Comparison of ENCODE assay signal across 8 mouse cellular contexts in genomic region chr10:78463769-78464167, GRCm38 (mm10). TPM values are rescaled to one million over a fixed set of nuclear protein-coding genes. Genes with fewer than 3 reads are reported as not detected.
A peak's percentile ranks its signal among the peaks of the same experiment; 100 is the strongest.
DNase-seq lines count a peak whose midpoint lies in the region; ATAC-seq and TF ChIP-seq lines count a peak whose summit lies in the region.

No protein-coding gene starts in this region.

- H3K4me3 ChIP-seq in lung, postnatal 0 days (ENCODE audit: low read depth, low read length) = peak overlapping the region; percentile 56
- H3K4me3 ChIP-seq in forebrain, embryonic 12.5 days (replicated peaks) = peak overlapping the region; percentile 67
- H3K4me3 ChIP-seq in limb, embryonic 11.5 days (ENCODE audit: low read depth, low read length) = peak overlapping the region; percentile 57
- peak overlapping the region; percentile 79 for H3K4me3 ChIP-seq in small intestine, adult 2 months (ENCODE audit: low read depth, low read length)

- no peak for TF ChIP-seq CTCF in lung, postnatal 0 days (IDR thresholded peaks at IDR 0.05)
- TF ChIP-seq CTCF in small intestine, adult 2 months (IDR thresholded peaks at IDR 0.05; ENCODE audit: extremely low read depth, insufficient read length, insufficient replicate concordance, low read depth, low read length) = no peak

- H3K36me3 ChIP-seq in lung, postnatal 0 days (ENCODE audit: insufficient read depth, low read length) = no peaks in the 10 kb centered on the region
- no peaks in the 10 kb centered on the region for H3K36me3 ChIP-seq in forebrain, embryonic 12.5 days (replicated peaks)
- H3K36me3 ChIP-seq in limb, embryonic 11.5 days (ENCODE audit: control insufficient read depth, insufficient read depth, low read length) = no peaks in the 10 kb centered on the region
- H3K36me3 ChIP-seq in small intestine, adult 2 months (ENCODE audit: control insufficient read depth, insufficient read depth, low read length) = no peaks in the 10 kb centered on the region

- TF ChIP-seq POLR2A in small intestine, adult 2 months (IDR thresholded peaks at IDR 0.05; ENCODE audit: low read depth, low read length) = no peak

- H3K9me3 ChIP-seq in lung, postnatal 0 days (ENCODE audit: low read length) = no peaks in the 10 kb centered on the region
- H3K9me3 ChIP-seq in forebrain, embryonic 12.5 days = no peaks in the 10 kb centered on the region
- no peaks in the 10 kb centered on the region for H3K9me3 ChIP-seq in limb, embryonic 11.5 days (ENCODE audit: control insufficient read depth, low read length)

- H3K9ac ChIP-seq in lung, postnatal 0 days (replicated peaks; ENCODE audit: low read depth) = no peak overlapping the region; the same call in 1 of the 2 replicates
- H3K9ac ChIP-seq in forebrain, embryonic 12.5 days = no peak overlapping the region
- H3K9ac ChIP-seq in limb, embryonic 11.5 days (ENCODE audit: low read length) = no peak overlapping the region

- H3K27me3 ChIP-seq in lung, postnatal 0 days (replicated peaks; ENCODE audit: insufficient read depth, low read length) = no peaks in the 10 kb centered on the region
- peaks cover 5% of the 10 kb centered on the region; the same call in 1 of the 2 replicates for H3K27me3 ChIP-seq in forebrain, embryonic 12.5 days
- no peaks in the 10 kb centered on the region for H3K27me3 ChIP-seq in limb, embryonic 11.5 days (ENCODE audit: control insufficient read depth, insufficient read depth, low read length)
- no peaks in the 10 kb centered on the region for H3K27me3 ChIP-seq in small intestine, adult 2 months (ENCODE audit: control insufficient read depth, insufficient read depth, low read length)

- no peak overlapping the region for H3K27ac ChIP-seq in lung, postnatal 0 days (ENCODE audit: low read length)
- H3K27ac ChIP-seq in forebrain, embryonic 12.5 days = no peak overlapping the region
- no peak overlapping the region for H3K27ac ChIP-seq in limb, embryonic 11.5 days (replicated peaks; ENCODE audit: low read depth, low read length)
- H3K27ac ChIP-seq in small intestine, adult 2 months (ENCODE audit: insufficient read depth, low read depth, low read length) = peak overlapping the region; percentile 87

- peak overlapping the region; percentile 97 for H3K4me2 ChIP-seq in lung, postnatal 0 days (replicated peaks; ENCODE audit: low read depth, low read length)
- H3K4me2 ChIP-seq in forebrain, embryonic 12.5 days = peak overlapping the region; percentile 99
- H3K4me2 ChIP-seq in limb, embryonic 11.5 days (ENCODE audit: low read depth, severe bottlenecking) = peak overlapping the region; percentile 99

- peaks cover 5% of the 10 kb centered on the region; the same call in 1 of the 2 replicates for H3K4me1 ChIP-seq in lung, postnatal 0 days (ENCODE audit: insufficient read depth, low read depth, low read length)
- peaks cover 9% of the 10 kb centered on the region for H3K4me1 ChIP-seq in forebrain, embryonic 12.5 days
- peaks cover 7% of the 10 kb centered on the region for H3K4me1 ChIP-seq in limb, embryonic 11.5 days (ENCODE audit: control insufficient read depth, insufficient read depth, low read length)
- peaks cover 45% of the 10 kb centered on the region for H3K4me1 ChIP-seq in small intestine, adult 2 months (ENCODE audit: control insufficient read depth, insufficient read depth, insufficient read length, low read length)

- 76% methylated on average over 3 of the region's 3 CpGs for WGBS in lung, postnatal 0 days
- WGBS in forebrain, embryonic 12.5 days = 79% methylated on average over 3 of the region's 3 CpGs
- 83% methylated on average over 3 of the region's 3 CpGs for WGBS in limb, embryonic 11.5 days
- WGBS in small intestine, adult 2 months = 22% methylated on average over 3 of the region's 3 CpGs

- ATAC-seq in lung, postnatal 0 days = no peak
- ATAC-seq in forebrain, embryonic 12.5 days (ENCODE audit: low FRiP score) = no peak
- ATAC-seq in limb, embryonic 11.5 days (ENCODE audit: insufficient number of reproducible peaks, low FRiP score, low TSS enrichment, low read depth) = no peak

- no peak for TF ChIP-seq EP300 in lung, postnatal 0 days (IDR thresholded peaks at IDR 0.05)

- no peak for DNase-seq in lung, postnatal 0 days (ENCODE audit: low spot score)
- no peak for DNase-seq in lung, postnatal 14 days
- no peak for DNase-seq in limb, embryonic 11.5 days (ENCODE audit: low spot score)
- no peak for DNase-seq in spleen, postnatal 14 days (ENCODE audit: low spot score in 2 of 2)
- no peak for DNase-seq in thymus, postnatal 14 days
- no peak for DNase-seq in layer of hippocampus, adult 9-11 months

RNA-seq across cellular contexts. Expression of gene Pdxk, which starts 1.0 kb away (rescaled TPM):
- 4.7 and 4.9 TPM in 2 replicates for polyA plus RNA-seq in lung, postnatal 0 days (2015; fragmentation: Nextera tagmentation; extraction: Ambion mirVana)
- polyA plus RNA-seq in forebrain, embryonic 12.5 days (2016; fragmentation: Nextera tagmentation; extraction: Ambion mirVana) = 9.0 and 10.0 TPM in 2 replicates
- polyA plus RNA-seq in limb, embryonic 11.5 days (2014; fragmentation: Nextera tagmentation; extraction: Ambion mirVana) = 8.3 and 9.2 TPM in 2 replicates
- polyA plus RNA-seq in small intestine, adult 2 months (2012; rRNA removed) = 17.1 and 38.7 TPM in 2 replicates

RNA-seq across cellular contexts. Expression of gene Cstb, which starts 38.3 kb away (rescaled TPM):
- 440 and 490 TPM in 2 replicates for polyA plus RNA-seq in lung, postnatal 0 days (2015; fragmentation: Nextera tagmentation; extraction: Ambion mirVana)
- 118 and 120 TPM in 2 replicates for polyA plus RNA-seq in forebrain, embryonic 12.5 days (2016; fragmentation: Nextera tagmentation; extraction: Ambion mirVana)
- polyA plus RNA-seq in limb, embryonic 11.5 days (2014; fragmentation: Nextera tagmentation; extraction: Ambion mirVana) = 169 TPM in 2 replicates
- polyA plus RNA-seq in small intestine, adult 2 months (2012; rRNA removed) = 11.8 and 21.1 TPM in 2 replicates

RNA-seq across cellular contexts. Expression of gene Rrp1, which starts 50.9 kb away (rescaled TPM):
- 171 and 175 TPM in 2 replicates for polyA plus RNA-seq in lung, postnatal 0 days (2015; fragmentation: Nextera tagmentation; extraction: Ambion mirVana)
- polyA plus RNA-seq in forebrain, embryonic 12.5 days (2016; fragmentation: Nextera tagmentation; extraction: Ambion mirVana) = 326 and 329 TPM in 2 replicates
- polyA plus RNA-seq in limb, embryonic 11.5 days (2014; fragmentation: Nextera tagmentation; extraction: Ambion mirVana) = 272 and 283 TPM in 2 replicates
- 24.4 and 42.0 TPM in 2 replicates for polyA plus RNA-seq in small intestine, adult 2 months (2012; rRNA removed)

RNA-seq across cellular contexts. Expression of gene Olfr1358, which starts 53.5 kb away (rescaled TPM):
- not detected in 2 replicates for polyA plus RNA-seq in lung, postnatal 0 days (2015; fragmentation: Nextera tagmentation; extraction: Ambion mirVana)
- not detected in 2 replicates for polyA plus RNA-seq in forebrain, embryonic 12.5 days (2016; fragmentation: Nextera tagmentation; extraction: Ambion mirVana)
- not detected in 2 replicates for polyA plus RNA-seq in limb, embryonic 11.5 days (2014; fragmentation: Nextera tagmentation; extraction: Ambion mirVana)
- not detected in 2 replicates for polyA plus RNA-seq in small intestine, adult 2 months (2012; rRNA removed)
